Mouse (Mus musculus) ES-E14 (cell line): ENCODE results near the gene Cfap61. TPM values are rescaled to one million over a fixed set of nuclear protein-coding genes. Genes with fewer than 3 reads are reported as not detected.

Source experiments
- DNase-seq: peaks from one replicate; pipeline ENCODE4 v3.0.0-alpha.2; 2013; ENCODE audit warnings: low read depth, low spot score
- H3K27ac ChIP-seq: 2 replicates; pipeline ENCODE4 v1.5.1; 2012; ENCODE audit warnings: low read depth, mild to moderate bottlenecking, low read length, moderate library complexity, mixed read lengths; ENCODE audit not compliant: poor library complexity, insufficient read depth, severe bottlenecking
- H3K36me3 ChIP-seq: 2 replicates; pipeline ENCODE4 v1.6.1; 2012; ENCODE audit warnings: mild to moderate bottlenecking, low read length, moderate library complexity, mixed read lengths; ENCODE audit not compliant: control insufficient read depth, poor library complexity, insufficient read depth, severe bottlenecking
- H3K4me1 ChIP-seq, 2 experiments: fragments of 150-350 bp in 1 of 2; sonication (generic) in 1 of 2; 2 replicates each; pipeline ENCODE4 v1.6.1; 2012; ENCODE audit warnings: low read length in 2 of 2, mild to moderate bottlenecking in 1 of 2, mixed read lengths in 1 of 2; ENCODE audit not compliant: control insufficient read depth in 2 of 2, insufficient read depth in 2 of 2, poor library complexity in 1 of 2
- H3K4me3 ChIP-seq, 2 experiments: fragments of 150-350 bp in 1 of 2; sonication (generic) in 1 of 2; 2 replicates each; pipeline ENCODE4 v1.5.1; 2012; ENCODE audit warnings: low read length in 2 of 2, low read depth in 1 of 2, mild to moderate bottlenecking in 1 of 2, mixed read lengths in 1 of 2; ENCODE audit not compliant: insufficient read depth in 1 of 2, poor library complexity in 1 of 2, severe bottlenecking in 1 of 2
- H3K9ac ChIP-seq: 2 replicates; pipeline ENCODE4 v1.6.1; 2012; ENCODE audit warnings: low read depth, mild to moderate bottlenecking, low read length, mixed read lengths; ENCODE audit not compliant: poor library complexity, insufficient read depth, severe bottlenecking
- H3K9me3 ChIP-seq: fragments of 150-350 bp; sonication (generic); 2 replicates; pipeline ENCODE4 v1.6.1; 2012; ENCODE audit warnings: low read depth, mild to moderate bottlenecking, low read length; ENCODE audit not compliant: control insufficient read depth, insufficient read depth
- CHD2 ChIP-seq: IDR thresholded peaks from 2 replicates; pipeline ENCODE4 v1.6.1; 2014; ENCODE audit warnings: mild to moderate bottlenecking, low read depth, low read length, inconsistent platforms
- HCFC1 ChIP-seq: IDR thresholded peaks from 2 replicates; pipeline ENCODE4 v1.6.1; 2012; ENCODE audit warnings: low read length, inconsistent platforms, borderline replicate concordance; ENCODE audit not compliant: insufficient read depth
- MAFK ChIP-seq: IDR thresholded peaks from 2 replicates; pipeline ENCODE4 v1.6.1; 2014; ENCODE audit warnings: mild to moderate bottlenecking, low read depth, low read length, inconsistent platforms; ENCODE audit not compliant: insufficient read depth
- ZC3H11A ChIP-seq: IDR thresholded peaks from 2 replicates; pipeline ENCODE4 v1.6.1; 2012; ENCODE audit warnings: low read depth, mild to moderate bottlenecking, inconsistent platforms, low read length, borderline replicate concordance
- ZNF384 ChIP-seq: IDR thresholded peaks from 2 replicates; pipeline ENCODE4 v1.6.1; 2012; ENCODE audit warnings: low read depth, low read length, inconsistent platforms
- in situ Hi-C, 2 experiments: fragments of 600-800 bp; cut with MboI; formaldehyde crosslinking; loops; one replicate each; pipeline ENCODE4 v1.15.1; 2025; ENCODE audit warnings: low sequenced_read_pairs in 2 of 2, inconsistent platforms in 1 of 2; ENCODE audit not compliant: unreplicated experiment in 2 of 2
- total RNA-seq: library from RNA; depleted of rRNA; stranded (reverse); fragments of 300-350 nt; gene quantifications from 2 replicates; pipeline ENCODE4 v1.2.3, GENCODE M21; 2012

Cfap61 gene
- total RNA-seq, 1 experiment = 0.45 TPM

DNA sequence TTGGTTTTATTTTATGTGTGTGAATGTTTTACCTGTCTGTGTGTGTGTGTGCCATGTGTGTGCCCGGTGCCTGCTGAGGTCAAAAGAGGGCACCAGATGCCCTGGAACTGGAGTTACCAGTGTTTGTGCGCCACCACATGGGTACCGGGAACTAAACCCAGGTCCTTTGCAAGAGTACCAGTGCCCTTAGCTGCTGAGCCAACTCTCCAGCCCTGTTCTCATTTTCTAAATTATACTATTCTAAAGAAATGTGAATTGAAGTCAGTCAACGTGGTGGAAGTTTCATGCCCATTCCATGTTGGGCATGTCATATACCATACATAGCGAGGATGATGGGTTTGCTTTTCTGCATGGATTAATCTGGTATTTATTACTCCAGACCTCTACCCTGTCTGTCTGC, 162.9 kb downstream of the Cfap61 start:
- in situ Hi-C loops = no loop called here
- DNase-seq = no peak
- Histone ChIP-seq H3K9me3 (no peaks in the 10 kb centered on the region), H3K27ac (no peak overlapping the region), H3K9ac (no peak overlapping the region), H3K4me1 (peaks cover 0 to 3% of the 10 kb centered on the region in 2 experiments; a peak in 1 of 4 replicates), H3K36me3 (no peaks in the 10 kb centered on the region), H3K4me3 (no peak overlapping the region)
- TF ChIP-seq ZNF384 (no peak), HCFC1 (no peak), ZC3H11A (no peak), CHD2 (no peak), MAFK (no peak)

DNA sequence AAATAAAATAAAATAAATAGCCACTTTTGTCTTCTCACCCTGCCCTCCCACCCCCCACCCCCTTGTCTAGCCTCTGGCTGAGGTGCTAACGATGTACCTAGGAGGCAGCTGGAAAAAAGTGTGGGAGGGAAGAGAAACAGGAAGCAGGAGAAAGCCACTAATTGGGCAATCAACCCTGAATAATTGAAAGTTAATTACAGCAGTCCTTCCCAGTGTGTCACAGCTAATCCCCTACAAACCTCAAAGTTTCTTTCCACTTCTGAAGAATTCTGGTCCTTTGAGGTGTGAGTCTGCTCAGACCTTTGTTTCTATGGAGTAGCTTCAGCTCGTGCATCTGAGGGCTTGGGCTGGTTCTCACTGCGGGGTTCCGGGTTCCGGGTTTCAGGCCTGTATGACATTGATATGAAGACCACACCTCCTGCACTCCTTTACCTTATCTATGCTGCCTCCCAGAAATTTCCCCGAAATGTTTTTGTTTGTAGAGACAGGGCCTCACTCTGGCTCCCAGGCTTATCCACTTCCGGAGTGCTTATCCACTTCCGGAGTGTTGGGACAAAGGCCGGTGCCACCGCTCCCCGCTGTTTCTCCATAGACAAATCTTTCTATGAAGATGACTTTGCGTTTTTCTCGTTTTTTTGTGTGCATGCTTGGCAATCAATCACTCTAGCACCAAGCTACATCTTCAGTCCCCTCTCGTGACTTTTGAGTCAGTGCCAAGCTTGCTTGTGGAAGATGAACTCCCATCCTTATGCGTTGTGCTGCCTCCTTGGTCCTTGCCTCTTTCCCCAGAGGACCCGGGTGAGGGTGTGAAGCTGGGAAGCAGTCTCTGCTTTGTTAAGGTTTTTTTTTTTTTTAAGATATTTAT, 164.5 kb downstream of the Cfap61 start:
- Histone ChIP-seq H3K27ac (no peak overlapping the region), H3K4me3 (no peak overlapping the region), H3K4me1 (peaks cover 0 to 2% of the 10 kb centered on the region in 2 experiments; a peak in 1 of 4 replicates), H3K36me3 (no peaks in the 10 kb centered on the region), H3K9ac (no peak overlapping the region), H3K9me3 (no peaks in the 10 kb centered on the region)
- in situ Hi-C loops = no loop called here
- TF ChIP-seq HCFC1 = no peak
- no peak for TF ChIP-seq ZC3H11A
- TF ChIP-seq ZNF384 = no peak
- no peak for TF ChIP-seq MAFK
- DNase-seq = no peak

DNA sequence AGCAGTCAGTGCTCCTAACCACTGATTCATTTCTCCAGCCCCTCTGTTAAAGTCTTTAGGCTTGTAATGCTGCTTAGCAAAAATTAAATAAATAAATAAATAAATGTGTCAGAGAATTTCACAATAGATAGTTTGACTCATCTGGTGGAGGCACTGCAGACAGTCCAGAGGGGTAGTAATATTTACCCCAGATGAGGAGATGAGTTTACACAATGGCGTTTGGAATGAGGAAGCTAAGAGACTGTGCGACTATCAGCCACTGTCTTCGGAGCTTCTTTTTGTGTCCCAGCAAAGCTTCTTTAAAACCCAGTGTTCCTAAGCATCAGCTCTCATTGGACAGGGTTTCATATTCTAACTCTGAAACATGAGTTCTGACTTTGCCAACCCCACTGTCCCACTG, 165.3 kb downstream of the Cfap61 start:
- no peak for DNase-seq
- H3K27ac ChIP-seq = no peak overlapping the region
- no peaks in the 10 kb centered on the region for H3K36me3 ChIP-seq
- TF ChIP-seq ZNF384 = no peak
- TF ChIP-seq HCFC1 = no peak
- no peak for TF ChIP-seq CHD2
- no peak for TF ChIP-seq MAFK
- TF ChIP-seq ZC3H11A = no peak
- H3K4me3 ChIP-seq = no peak overlapping the region
- H3K9ac ChIP-seq = no peak overlapping the region
- H3K4me1 ChIP-seq = no peaks in the 10 kb centered on the region
- in situ Hi-C loops = no loop called here
- no peaks in the 10 kb centered on the region for H3K9me3 ChIP-seq

DNA sequence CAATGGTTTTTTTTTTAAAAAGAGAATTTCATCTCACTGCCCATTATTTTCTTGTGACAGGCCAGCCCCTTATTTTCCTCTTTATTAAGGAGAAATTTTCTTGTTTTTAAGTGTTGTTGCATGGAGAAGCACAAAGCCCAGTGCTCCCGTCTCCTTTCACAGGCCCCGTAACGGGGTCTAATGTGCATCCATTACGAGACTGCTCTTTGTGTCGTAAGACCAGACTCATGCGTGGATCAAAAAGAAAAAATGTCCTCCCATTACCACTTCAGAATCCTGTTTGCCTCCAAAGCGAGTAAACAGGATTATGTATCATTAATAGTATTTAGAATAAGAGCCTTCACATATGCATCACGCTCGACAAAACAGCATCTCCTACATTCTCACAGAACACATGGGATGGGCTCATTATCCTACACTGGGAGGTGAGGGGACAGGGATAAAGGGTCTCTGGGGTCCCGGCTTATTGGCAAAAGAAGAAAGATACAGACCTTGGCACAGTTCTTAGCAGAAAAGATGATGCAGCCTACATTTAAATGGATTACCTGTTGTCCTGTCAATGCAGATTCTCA, 166.0 kb downstream of the Cfap61 start:
- Histone ChIP-seq H3K9ac (no peak overlapping the region), H3K4me3 (no peak overlapping the region), H3K4me1 (no peaks in the 10 kb centered on the region), H3K9me3 (no peaks in the 10 kb centered on the region), H3K27ac (no peak overlapping the region), H3K36me3 (no peaks in the 10 kb centered on the region)
- TF ChIP-seq MAFK (no peak), CHD2 (no peak), HCFC1 (no peak), ZC3H11A (no peak), ZNF384 (no peak)
- in situ Hi-C loops = no loop called here
- no peak for DNase-seq

DNA sequence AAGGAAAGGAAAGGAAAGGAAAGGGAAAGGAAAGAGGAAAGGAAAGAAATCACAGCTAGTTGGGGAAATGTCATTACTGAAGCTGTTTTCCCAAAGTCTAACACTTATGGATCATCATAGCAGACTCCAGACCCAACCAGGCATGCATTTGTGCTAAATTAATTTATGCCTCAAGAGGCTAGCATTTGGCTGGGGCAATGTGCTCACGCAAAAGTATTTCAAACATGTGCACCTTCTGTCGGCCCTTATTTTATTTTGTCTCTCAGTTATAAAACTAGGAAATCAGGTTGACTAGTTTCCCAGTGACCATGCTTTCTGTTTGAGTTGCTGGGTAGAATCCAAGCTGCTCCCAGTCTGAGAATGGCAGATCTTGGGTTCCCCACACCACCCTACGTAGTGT, 168.0 kb downstream of the Cfap61 start:
- TF ChIP-seq ZC3H11A (no peak), CHD2 (no peak), MAFK (no peak), HCFC1 (no peak), ZNF384 (no peak)
- no peaks in the 10 kb centered on the region for H3K36me3 ChIP-seq
- no peak overlapping the region for H3K4me3 ChIP-seq
- H3K27ac ChIP-seq = no peak overlapping the region
- no peaks in the 10 kb centered on the region for H3K4me1 ChIP-seq
- H3K9me3 ChIP-seq = no peaks in the 10 kb centered on the region
- H3K9ac ChIP-seq = no peak overlapping the region
- DNase-seq = no peak
- in situ Hi-C loops = no loop called here
